ENCODE assay signal across 23 mouse cellular contexts in genomic region chr10:39529179-39529578, GRCm38 (mm10).
DNase-seq lines count a peak whose midpoint lies in the region; ATAC-seq and TF ChIP-seq lines count a peak whose summit lies in the region.
"Had no signal": no experiment of that assay in that cellular context is flagged by ENCODE, and none has a peak within 500 bp of the region (broad histone marks: within the 10 kb centered on the region; RNA-seq: fewer than 3 reads in every experiment).

No protein-coding gene starts in this region.

- H3K36me3 ChIP-seq in hindbrain, embryonic 13.5 days: peaks cover 34% of the 10 kb centered on the region
- no peaks in the 10 kb centered on the region for H3K36me3 ChIP-seq in hindbrain, embryonic 11.5 days (ENCODE audit: control insufficient read depth, insufficient read depth, low read length)
- peaks cover 38% of the 10 kb centered on the region for H3K36me3 ChIP-seq in midbrain, embryonic 12.5 days
- H3K36me3 ChIP-seq in midbrain, postnatal 0 days (ENCODE audit: insufficient read depth, low read length): peaks cover 29% of the 10 kb centered on the region
- peaks cover 35% of the 10 kb centered on the region for H3K36me3 ChIP-seq in midbrain, embryonic 13.5 days
- peaks cover 37% of the 10 kb centered on the region for H3K36me3 ChIP-seq in neural tube, embryonic 15.5 days

- no peak for DNase-seq in hindbrain, embryonic 11.5 days (ENCODE audit: low spot score)
- DNase-seq in midbrain, postnatal 0 days (ENCODE audit: low spot score): no peak
- DNase-seq in thymus, postnatal 36 days: no peak
- DNase-seq: adrenal gland, adult 2 months; cerebellum, adult 11 months; cerebellum, adult 9-11 months; gastrocnemius, postnatal 10 days; heart, adult 11 months; kidney, adult 9 months; kidney, postnatal 36 days; liver, embryonic 13.5 days; lung, adult 2 months; thymus, adult 2 months had no signal

- no peak overlapping the region for H3K4me3 ChIP-seq in hindbrain, embryonic 13.5 days
- no peak overlapping the region for H3K4me3 ChIP-seq in hindbrain, embryonic 11.5 days (ENCODE audit: low read depth, low read length)
- no peak overlapping the region for H3K4me3 ChIP-seq in midbrain, embryonic 12.5 days
- H3K4me3 ChIP-seq in midbrain, postnatal 0 days (ENCODE audit: low read depth, low read length): no peak overlapping the region
- no peak overlapping the region for H3K4me3 ChIP-seq in midbrain, embryonic 13.5 days (replicated peaks)
- H3K4me3 ChIP-seq in neural tube, embryonic 15.5 days (replicated peaks): no peak overlapping the region
- H3K4me3 ChIP-seq: embryonic facial prominence, embryonic 15.5 days; limb, embryonic 13.5 days; liver, embryonic 13.5 days; megakaryocyte, embryonic 14.5 days had no signal

- no peak for TF ChIP-seq CTCF in midbrain, postnatal 0 days (IDR thresholded peaks at IDR 0.05)

- H3K27me3 ChIP-seq in hindbrain, embryonic 13.5 days: no peaks in the 10 kb centered on the region
- no peaks in the 10 kb centered on the region for H3K27me3 ChIP-seq in hindbrain, embryonic 11.5 days (ENCODE audit: control insufficient read depth, insufficient read depth, low read length)
- H3K27me3 ChIP-seq in midbrain, embryonic 12.5 days: no peaks in the 10 kb centered on the region
- no peaks in the 10 kb centered on the region for H3K27me3 ChIP-seq in midbrain, postnatal 0 days (ENCODE audit: insufficient read depth, low read length)
- H3K27me3 ChIP-seq in midbrain, embryonic 13.5 days: no peaks in the 10 kb centered on the region
- no peaks in the 10 kb centered on the region for H3K27me3 ChIP-seq in neural tube, embryonic 15.5 days (replicated peaks)
- H3K27me3 ChIP-seq: embryonic facial prominence, embryonic 15.5 days; limb, embryonic 13.5 days; liver, embryonic 13.5 days; megakaryocyte, embryonic 14.5 days had no signal

- H3K27ac ChIP-seq in hindbrain, embryonic 13.5 days: peak overlapping the region; percentile 78
- H3K27ac ChIP-seq in hindbrain, embryonic 11.5 days (ENCODE audit: low read depth, low read length): no peak overlapping the region
- peak overlapping the region; percentile 56 for H3K27ac ChIP-seq in midbrain, embryonic 12.5 days (replicated peaks)
- H3K27ac ChIP-seq in midbrain, postnatal 0 days (ENCODE audit: low read depth, low read length): no peak overlapping the region
- H3K27ac ChIP-seq in midbrain, embryonic 13.5 days: peak overlapping the region; percentile 59
- H3K27ac ChIP-seq in neural tube, embryonic 15.5 days (replicated peaks): peak overlapping the region; percentile 61
- H3K27ac ChIP-seq: embryonic facial prominence, embryonic 15.5 days; limb, embryonic 13.5 days; liver, embryonic 13.5 days had no signal

- H3K4me2 ChIP-seq in hindbrain, embryonic 13.5 days: no peak overlapping the region
- no peak overlapping the region for H3K4me2 ChIP-seq in hindbrain, embryonic 11.5 days (replicated peaks; ENCODE audit: low read depth, low read length)
- no peak overlapping the region for H3K4me2 ChIP-seq in midbrain, embryonic 12.5 days (replicated peaks)
- H3K4me2 ChIP-seq in midbrain, postnatal 0 days (ENCODE audit: low read depth, low read length, poor library complexity, severe bottlenecking): no peak overlapping the region
- no peak overlapping the region for H3K4me2 ChIP-seq in midbrain, embryonic 13.5 days (replicated peaks)
- no peak overlapping the region for H3K4me2 ChIP-seq in neural tube, embryonic 15.5 days
- H3K4me2 ChIP-seq: embryonic facial prominence, embryonic 15.5 days; heart, embryonic 11.5 days; limb, embryonic 13.5 days; liver, embryonic 13.5 days had no signal

- no peak overlapping the region for H3K9ac ChIP-seq in hindbrain, embryonic 13.5 days
- no peak overlapping the region for H3K9ac ChIP-seq in hindbrain, embryonic 11.5 days (ENCODE audit: low read depth, low read length)
- H3K9ac ChIP-seq in midbrain, embryonic 12.5 days (replicated peaks): 0 out of 2 replicates have a peak overlapping the region, but pooled peaks have one; percentile 24
- H3K9ac ChIP-seq in midbrain, postnatal 0 days (replicated peaks; ENCODE audit: low read length, poor library complexity, severe bottlenecking): no peak overlapping the region
- H3K9ac ChIP-seq in midbrain, embryonic 13.5 days (replicated peaks): no peak overlapping the region; the same call in 1 of the 2 replicates
- H3K9ac ChIP-seq in neural tube, embryonic 15.5 days (replicated peaks): no peak overlapping the region
- H3K9ac ChIP-seq: embryonic facial prominence, embryonic 15.5 days; limb, embryonic 13.5 days; liver, embryonic 13.5 days had no signal

- no peak for ATAC-seq in hindbrain, embryonic 13.5 days (ENCODE audit: low FRiP score)
- ATAC-seq in hindbrain, embryonic 11.5 days (ENCODE audit: low FRiP score): no peak
- ATAC-seq in midbrain, embryonic 12.5 days (ENCODE audit: low FRiP score, low read depth): no peak
- ATAC-seq in midbrain, postnatal 0 days (ENCODE audit: low FRiP score): no peak
- ATAC-seq in midbrain, embryonic 13.5 days: peak; percentile 24; the same call in 1 of the 2 replicates
- ATAC-seq in neural tube, embryonic 15.5 days (ENCODE audit: low FRiP score): no peak
- ATAC-seq: forebrain, embryonic 14.5 days; intestine, embryonic 16.5 days had no signal

- H3K4me1 ChIP-seq in hindbrain, embryonic 13.5 days (replicated peaks): peaks cover 71% of the 10 kb centered on the region
- H3K4me1 ChIP-seq in hindbrain, embryonic 11.5 days (replicated peaks; ENCODE audit: control insufficient read depth, insufficient read depth, low read length): 0 out of 2 replicates have a peak, but pooled peaks cover 6% of the 10 kb centered on the region
- peaks cover 30% of the 10 kb centered on the region for H3K4me1 ChIP-seq in midbrain, embryonic 12.5 days
- H3K4me1 ChIP-seq in midbrain, postnatal 0 days (ENCODE audit: insufficient read depth, low read length): 0 out of 2 replicates have a peak, but pooled peaks cover 7% of the 10 kb centered on the region
- H3K4me1 ChIP-seq in midbrain, embryonic 13.5 days (replicated peaks): peaks cover 55% of the 10 kb centered on the region
- peaks cover 53% of the 10 kb centered on the region for H3K4me1 ChIP-seq in neural tube, embryonic 15.5 days
- H3K4me1 ChIP-seq: liver, embryonic 13.5 days; megakaryocyte, embryonic 14.5 days had no signal

- H3K9me3 ChIP-seq in hindbrain, embryonic 13.5 days: no peaks in the 10 kb centered on the region
- no peaks in the 10 kb centered on the region for H3K9me3 ChIP-seq in hindbrain, embryonic 11.5 days (ENCODE audit: control insufficient read depth, low read length)
- no peaks in the 10 kb centered on the region for H3K9me3 ChIP-seq in midbrain, embryonic 12.5 days
- no peaks in the 10 kb centered on the region for H3K9me3 ChIP-seq in midbrain, postnatal 0 days (ENCODE audit: low read length)
- no peaks in the 10 kb centered on the region for H3K9me3 ChIP-seq in midbrain, embryonic 13.5 days
- no peaks in the 10 kb centered on the region for H3K9me3 ChIP-seq in neural tube, embryonic 15.5 days (replicated peaks)
- H3K9me3 ChIP-seq: embryonic facial prominence, embryonic 15.5 days; limb, embryonic 13.5 days; liver, embryonic 13.5 days; megakaryocyte, embryonic 14.5 days had no signal

- WGBS in hindbrain, embryonic 13.5 days: 61% methylated on average over 14 of the region's 14 CpGs
- 80% methylated on average over 14 of the region's 14 CpGs for WGBS in hindbrain, embryonic 11.5 days
- WGBS in midbrain, embryonic 12.5 days: 67% methylated on average over 14 of the region's 14 CpGs
- WGBS in midbrain, postnatal 0 days: 47% methylated on average over 14 of the region's 14 CpGs
- WGBS in midbrain, embryonic 13.5 days: 58% methylated on average over 14 of the region's 14 CpGs
- 61% methylated on average over 14 of the region's 14 CpGs for WGBS in neural tube, embryonic 15.5 days

Comparison
In these comparisons a context has a peak if more than half of its experiments do, and no peak if none do; other contexts are left out.
1. H3K27ac ChIP-seq: peak in hindbrain, embryonic 13.5 days (single experiment), midbrain, embryonic 12.5 days (single experiment), midbrain, embryonic 13.5 days (single experiment) and neural tube, embryonic 15.5 days (single experiment); none in hindbrain, embryonic 11.5 days (single experiment) and midbrain, postnatal 0 days (single experiment).